Mouse (Mus musculus): ENCODE results near the gene Vash2.

The Vash2 gene

DNA sequence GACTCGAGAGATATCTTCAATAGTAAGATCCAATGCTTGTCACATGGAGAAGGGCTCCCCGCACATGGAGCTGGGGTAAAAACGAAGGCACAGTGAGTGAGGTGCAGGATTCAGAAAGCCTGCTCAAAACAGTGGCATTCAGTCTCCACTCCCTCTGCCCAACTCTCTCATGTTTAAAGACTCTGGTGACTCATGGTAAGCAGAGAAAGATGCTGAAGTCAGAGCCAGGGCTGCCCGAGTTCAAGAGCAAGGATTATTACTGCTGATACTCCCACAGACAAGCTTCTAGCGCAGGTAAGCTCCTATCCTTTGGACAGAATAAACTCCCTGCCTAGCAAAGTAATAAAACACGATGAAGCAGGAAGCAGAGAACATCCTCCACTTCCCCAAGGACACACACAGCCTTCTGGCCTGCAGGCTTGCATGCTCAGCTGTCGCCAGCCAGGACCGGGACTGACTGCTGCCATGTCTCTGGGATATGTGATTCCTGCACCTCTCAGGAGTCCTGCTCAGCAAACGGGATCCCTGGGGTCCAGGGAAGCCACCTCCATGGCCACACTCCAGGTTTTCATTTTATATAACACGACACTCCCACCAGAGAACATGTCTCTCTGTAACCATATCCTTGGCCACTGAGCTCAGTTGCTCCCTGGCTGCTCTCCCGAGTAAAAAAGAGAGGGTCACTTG lies 2.1 kb downstream of the Vash2 start:
- DNase-seq (ENCODE audit: low read depth, low spot score) = no peak

DNA sequence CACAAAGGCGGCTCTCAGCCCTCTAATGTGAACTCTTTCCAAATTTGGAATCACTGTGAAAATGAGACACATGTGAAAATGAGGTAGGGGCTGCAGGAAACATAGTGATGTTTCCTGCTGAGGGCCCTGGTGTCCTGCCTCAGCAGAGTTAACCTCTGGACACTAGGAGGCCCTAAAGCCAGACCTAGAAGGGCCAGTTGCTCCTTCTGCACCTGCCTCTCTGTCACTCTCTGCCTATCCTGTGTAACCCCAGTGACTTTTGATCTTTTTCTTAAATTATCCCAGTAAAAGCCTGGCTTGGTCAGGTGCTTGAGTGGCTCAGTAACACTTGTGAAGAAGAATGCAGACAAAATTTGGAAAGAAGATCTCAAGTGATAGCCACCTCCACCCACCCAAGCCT lies 4.3 kb downstream of the Vash2 start:
- no peak for DNase-seq (ENCODE audit: low read depth, low spot score)

DNA sequence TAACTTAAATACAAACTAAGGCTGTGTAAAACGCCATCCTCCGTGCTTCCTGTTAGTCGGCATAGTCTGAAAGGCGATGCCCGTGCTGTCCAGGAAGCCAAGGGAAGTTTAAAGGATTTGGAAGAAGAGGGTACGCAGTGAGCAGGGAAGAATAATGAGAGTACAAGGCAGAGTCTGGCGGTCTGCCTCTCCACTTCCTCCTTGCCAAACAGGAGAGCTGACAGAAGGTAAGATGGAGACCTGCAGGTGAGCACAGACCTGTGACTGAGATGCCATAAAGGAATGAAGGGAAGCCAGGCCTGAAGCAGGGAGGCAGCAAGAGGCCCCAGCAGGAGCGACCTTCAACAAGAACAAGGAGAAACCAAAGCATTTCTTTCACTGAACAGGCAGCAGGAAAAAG lies 4.9 kb downstream of the Vash2 start:
- no peak for DNase-seq (ENCODE audit: low read depth, low spot score)

DNA sequence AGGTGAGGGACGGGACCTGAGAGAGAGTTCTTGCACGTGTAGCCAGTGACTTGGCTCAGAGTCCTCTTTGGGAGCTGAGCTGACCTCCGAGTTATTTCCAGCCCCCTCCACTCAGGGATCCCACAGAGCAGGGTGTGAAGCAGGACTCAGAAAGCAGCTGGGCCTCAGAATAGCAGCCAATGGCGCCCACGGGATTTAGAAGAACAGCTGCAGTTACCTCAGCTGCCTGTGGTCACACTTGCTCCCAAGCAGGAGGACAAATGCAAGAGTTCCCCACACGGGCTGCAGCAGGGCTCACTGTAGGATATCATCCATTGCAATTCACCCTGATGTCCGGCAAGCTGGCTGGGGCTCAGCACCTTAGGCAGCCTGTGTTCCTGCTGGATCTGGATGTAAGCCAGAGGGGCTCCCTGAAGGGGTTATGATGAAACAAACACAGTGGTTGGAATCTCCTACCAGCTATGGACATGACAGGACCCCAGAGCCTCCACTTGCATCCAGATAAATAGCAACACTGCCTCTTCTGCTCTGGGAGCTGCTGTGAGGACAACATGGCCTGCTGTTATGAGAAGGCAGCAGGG lies 6.4 kb downstream of the Vash2 start:
- DNase-seq (ENCODE audit: low read depth, low spot score) = no peak

DNA sequence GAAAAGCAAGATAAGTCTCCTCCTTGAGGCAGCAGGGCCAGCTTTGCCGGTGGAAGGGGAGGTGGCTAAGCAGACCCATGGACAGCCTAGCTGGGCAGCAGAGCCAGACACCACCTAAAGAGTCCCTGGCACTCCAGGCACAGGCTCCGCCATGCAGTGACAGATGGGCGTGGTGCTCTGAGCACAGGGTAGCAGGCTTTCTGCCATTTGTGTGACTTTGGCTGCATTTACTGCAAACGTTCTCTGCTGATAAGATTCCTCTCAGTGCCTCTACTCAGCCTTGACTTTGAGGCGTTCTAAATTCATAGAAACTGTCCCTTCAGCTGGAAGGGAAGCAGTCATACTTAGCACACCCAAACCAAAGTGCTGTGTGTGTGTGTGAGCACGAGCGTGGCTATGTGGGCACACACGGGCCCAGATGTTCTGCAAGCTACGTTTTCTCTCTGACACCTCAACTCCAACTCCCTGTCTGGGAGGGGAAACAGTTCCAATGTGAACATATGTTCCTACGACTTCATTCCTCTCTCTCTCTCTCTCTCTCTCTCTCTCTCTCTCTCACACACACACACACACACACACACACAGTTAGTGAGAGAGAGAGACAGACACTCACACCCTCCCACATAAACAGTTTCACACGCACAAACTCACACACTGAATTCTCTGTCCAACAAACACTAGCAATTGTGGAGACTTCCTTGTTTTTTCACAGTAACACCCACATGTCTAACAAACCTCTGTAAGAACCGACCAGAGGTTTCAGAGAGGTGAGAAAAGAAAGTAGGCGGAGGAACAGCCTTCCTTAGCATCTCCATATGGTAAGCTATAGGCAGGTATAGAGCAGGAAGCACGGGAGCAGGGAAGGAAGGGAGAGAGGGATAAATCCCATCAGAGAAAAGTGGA lies 7.1 kb downstream of the Vash2 start:
- DNase-seq (ENCODE audit: low read depth, low spot score) = no peak

DNA sequence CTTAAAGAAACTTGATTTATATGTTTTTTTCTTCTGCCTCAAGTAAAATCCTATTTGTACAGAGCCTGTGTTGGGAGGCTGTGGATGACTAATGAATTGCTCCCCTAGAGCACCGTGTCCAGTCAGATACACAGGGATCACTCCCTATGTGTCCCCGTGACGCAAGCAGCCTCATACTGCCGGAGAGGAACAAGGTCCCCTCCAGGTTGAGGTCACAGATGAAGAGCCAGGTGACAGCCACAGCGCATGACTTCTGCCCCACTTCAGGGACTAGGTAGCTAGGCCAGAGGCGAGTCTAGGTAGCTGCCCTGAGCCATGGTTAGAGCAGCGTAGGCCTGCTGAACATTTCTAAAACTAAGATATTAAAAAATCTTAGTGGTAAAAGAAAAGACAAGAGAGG lies 11.1 kb downstream of the Vash2 start:
- DNase-seq (ENCODE audit: low read depth, low spot score) = no peak

DNA sequence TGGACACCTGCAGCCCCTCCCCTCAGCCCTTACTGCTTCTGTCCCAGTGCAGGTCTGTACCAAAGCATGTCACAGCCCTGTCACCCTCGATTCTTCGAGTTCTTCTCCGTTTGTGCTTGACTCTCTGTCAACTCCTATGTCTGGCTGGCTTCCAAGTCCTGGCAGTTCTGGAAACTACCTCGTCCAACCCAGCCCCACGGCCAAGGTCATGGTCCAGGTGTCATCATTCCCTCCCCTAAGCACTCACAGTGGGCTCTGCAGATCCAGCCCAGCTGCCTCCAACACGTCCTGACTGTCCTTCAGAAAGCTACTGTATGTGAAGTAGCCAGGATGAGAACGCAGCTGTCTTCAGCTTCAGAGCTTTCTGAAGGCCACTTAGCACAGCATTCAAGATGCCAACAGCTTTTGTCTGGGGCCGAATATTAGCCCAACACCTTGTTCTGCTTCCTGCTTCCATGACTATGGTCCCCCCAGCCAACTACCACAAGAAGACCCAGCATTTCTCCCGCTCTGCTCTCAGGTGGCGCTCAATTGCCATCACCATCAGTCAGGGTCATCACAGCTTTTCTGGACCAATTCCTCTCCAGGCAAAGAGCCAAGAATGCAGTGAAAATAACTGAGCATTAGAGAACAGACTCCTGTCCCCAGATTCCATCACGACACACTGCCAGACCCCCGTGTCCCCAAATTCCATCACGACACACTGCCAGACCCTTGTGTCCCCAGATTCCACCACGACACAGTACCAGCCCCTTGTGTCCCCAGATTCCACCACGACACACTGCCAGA lies 13.9 kb downstream of the Vash2 start:
- no peak for DNase-seq (ENCODE audit: low read depth, low spot score)

DNA sequence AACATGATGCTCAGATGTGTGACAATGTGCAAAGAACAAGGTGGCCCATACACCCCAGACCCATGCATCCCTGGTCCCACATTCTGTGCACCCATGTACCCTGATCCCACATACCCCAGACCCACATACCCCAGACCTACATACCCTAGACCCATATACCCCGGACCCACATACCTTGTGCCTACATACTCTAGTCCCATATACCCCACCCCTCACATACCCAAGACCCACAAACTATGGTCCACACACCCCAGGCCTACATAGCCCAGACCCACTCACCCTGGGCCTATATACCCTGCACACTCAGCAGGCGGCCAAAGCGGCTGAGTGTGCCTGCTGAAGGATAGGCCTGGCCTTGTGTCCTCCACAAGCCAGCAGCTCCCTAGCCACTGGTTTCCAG lies 16.3 kb downstream of the Vash2 start:
- DNase-seq (ENCODE audit: low read depth, low spot score) = no peak

DNA sequence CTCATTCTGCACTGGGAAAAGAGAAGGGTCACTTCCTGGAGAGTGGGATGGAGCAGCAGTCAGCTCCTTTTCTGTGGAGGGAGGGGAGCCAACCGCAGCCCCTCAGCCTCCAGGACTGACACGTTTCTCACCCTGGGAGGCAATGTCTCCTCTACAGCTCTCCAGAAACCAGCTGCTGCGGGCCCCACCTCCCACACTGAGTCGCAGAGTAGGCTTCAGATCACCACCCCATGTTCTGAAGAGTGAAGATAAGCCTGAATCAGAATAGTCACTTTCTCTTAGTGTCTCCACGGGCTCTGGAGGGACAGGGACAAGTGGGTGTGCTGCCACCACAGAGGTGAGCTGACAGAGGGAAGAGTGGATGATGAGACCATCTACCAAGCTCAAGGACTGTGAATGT lies 20.3 kb downstream of the Vash2 start:
- DNase-seq (ENCODE audit: low read depth, low spot score) = no peak

DNA sequence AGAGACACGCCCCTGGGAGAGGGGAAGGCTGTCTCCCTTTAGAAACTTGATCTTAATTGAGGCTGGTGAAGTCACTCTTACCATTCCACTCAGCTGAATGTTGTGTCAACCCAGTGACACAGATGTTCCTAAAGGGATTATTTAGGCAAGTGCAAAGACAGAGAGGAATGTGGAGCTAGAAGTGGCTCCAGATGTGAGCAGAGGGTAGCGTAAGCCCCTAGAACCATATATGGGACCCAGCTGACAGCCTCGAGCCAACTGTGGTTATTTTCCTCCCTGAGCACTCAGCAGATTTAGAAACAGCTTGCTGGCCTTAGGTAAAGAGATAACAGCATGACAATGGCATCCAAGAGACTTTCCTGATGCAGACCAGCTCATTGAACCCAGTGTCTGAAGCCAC lies 26.1 kb downstream of the Vash2 start:
- no peak for DNase-seq (ENCODE audit: low read depth, low spot score)

DNA sequence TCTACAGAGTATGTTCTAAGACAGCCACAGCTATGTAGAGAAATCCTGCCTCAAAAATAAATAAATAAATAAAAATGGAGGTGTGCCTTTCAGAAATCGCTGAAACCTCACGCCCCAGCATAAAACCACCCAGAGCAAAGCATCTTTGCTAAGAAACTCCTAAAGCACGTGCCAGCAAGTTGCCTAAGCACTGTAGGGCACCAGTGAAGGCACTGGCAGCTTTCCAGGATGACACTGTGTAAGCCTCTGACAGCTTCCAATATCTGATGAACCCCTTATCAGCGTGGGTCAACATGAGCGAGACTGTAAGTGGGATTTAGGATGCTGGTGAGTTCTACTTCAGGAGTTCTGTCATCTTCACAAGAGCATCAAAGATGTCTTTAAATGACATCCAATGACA lies 28.1 kb downstream of the Vash2 start:
- DNase-seq (ENCODE audit: low read depth, low spot score) = no peak

DNA sequence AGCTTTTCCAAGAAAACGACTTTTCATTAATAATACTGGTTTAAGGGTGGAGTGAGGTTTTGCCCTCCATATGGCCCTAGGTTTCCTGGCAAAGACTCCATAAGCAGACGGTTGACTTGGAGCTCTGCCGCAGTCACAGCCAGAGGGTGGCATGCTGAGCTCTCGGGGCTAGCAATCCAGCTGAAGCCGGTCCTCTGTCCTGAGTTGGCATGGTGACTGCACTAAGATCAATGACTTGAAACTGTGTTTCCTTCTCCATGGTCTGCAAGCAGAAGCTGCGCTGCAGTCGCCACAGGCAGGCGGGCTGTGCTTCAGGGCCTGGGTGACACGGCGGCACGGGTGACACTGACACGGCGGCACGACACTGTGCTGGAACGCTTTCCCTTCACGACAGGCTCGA lies 30.2 kb downstream of the Vash2 start:
- DNase-seq (ENCODE audit: low read depth, low spot score) = no peak

DNA sequence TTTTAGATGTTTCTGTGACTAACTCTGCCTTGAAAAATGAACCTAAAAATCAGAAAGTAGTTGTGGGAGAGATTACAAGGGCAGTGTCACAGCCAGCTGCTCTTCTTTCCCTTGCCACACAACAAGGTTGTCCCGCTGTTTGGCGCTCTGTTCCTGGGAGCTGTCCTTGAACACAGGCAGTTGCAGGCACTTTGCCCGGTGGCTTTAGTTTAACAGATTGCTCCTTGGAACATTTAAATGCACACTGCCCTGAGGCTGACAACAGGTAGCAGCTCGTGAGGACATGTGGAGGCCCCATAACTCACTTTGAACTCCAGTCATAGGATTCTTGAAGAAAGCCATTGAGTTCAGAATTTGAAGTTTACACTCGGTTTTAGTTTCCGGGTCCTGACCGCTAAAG lies 30.7 kb downstream of the Vash2 start:
- DNase-seq (ENCODE audit: low read depth, low spot score) = no peak

DNA sequence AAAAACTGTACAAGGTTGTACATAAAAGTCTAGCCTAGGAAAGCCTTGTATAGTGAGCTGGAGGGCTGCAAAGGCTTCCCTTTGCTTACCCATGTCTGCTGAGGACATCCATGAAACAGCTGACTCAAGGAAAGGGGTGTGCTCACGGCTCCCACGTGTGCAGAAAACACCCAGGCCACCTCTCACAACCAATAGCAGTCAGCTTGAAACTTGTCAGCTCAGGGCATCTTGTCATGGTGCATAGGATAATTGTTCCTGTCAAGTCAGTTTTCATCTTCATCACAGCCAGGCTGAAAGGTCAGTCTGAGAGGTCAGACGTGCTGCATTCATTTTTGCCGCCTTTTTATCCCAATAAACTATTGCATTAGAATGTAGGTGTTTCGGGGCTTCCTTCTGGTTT lies 31.1 kb downstream of the Vash2 start:
- DNase-seq (ENCODE audit: low read depth, low spot score) = no peak

DNA sequence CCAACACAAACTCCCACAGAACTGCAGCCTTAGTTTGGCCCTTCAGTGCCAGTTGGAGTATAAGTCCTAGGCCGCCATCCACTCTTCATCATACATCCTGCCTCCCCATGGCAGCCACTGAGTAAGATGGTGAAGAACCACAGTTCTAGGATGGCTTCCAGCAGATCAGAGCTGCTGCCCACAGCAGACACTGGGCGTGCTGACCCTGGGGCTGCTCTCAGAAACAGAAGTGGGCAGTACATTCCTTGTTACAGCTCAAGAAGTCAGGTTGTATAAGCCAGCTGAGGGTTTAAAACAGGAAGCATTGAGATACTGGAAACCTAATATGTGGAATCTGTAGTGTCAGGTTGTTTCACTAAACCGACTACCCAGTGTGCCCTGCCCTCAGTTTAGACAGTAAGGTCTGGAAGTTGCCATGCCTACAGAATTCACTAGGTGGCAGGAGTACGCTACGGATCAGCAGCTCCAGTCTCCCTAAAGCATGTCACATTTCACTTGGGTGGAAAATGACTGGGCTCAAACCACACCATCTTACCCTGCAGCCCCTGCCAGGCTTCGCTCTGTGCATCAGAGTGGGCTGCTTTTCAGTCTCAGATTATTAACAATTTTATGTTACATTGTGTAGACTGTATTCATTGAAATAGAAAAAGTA lies 34.9 kb downstream of the Vash2 start:
- peak; percentile 57 for DNase-seq (ENCODE audit: low read depth, low spot score)

DNA sequence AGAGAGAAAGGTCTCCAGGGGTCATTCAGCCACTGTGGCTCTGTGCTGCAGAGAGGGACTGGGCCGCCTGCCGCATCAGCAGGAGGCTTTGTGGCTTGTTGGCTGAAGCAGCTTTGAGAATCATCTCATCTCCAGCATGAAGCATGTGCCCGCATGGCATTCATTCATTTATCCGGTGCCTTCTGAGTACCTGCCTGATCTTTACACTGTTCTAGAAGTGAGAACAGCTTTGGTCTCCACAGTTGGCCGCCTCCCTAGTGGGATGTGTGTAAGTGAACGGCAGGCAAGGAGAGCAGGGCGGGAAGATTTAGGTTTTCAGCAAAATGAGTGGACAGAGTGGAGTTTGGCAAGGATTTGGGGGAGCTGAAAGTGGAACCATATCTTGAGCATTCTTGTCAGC lies 39.3 kb downstream of the Vash2 start:
- DNase-seq (ENCODE audit: low read depth, low spot score) = no peak

DNA sequence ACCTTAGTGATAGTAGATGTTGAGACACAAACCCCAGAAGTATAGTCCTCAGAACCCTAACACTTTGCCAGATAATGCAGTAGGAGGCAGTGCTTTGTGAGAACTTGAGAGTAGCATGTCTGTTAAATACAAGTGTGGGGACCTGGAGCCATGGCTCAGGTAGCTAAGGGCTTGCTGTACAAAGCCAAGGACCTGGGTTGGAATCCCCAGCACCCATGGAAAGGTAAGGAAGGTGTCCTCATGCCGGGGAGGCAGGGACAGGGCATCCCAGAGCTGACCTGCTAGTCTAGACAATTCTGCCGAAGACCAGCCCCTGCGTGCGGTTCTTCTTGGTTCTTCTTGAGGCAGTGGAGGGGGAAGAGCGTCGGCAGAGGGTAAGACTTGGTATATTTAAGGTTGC lies 48.9 kb downstream of the Vash2 start:
- no peak for DNase-seq (ENCODE audit: low read depth, low spot score)

DNA sequence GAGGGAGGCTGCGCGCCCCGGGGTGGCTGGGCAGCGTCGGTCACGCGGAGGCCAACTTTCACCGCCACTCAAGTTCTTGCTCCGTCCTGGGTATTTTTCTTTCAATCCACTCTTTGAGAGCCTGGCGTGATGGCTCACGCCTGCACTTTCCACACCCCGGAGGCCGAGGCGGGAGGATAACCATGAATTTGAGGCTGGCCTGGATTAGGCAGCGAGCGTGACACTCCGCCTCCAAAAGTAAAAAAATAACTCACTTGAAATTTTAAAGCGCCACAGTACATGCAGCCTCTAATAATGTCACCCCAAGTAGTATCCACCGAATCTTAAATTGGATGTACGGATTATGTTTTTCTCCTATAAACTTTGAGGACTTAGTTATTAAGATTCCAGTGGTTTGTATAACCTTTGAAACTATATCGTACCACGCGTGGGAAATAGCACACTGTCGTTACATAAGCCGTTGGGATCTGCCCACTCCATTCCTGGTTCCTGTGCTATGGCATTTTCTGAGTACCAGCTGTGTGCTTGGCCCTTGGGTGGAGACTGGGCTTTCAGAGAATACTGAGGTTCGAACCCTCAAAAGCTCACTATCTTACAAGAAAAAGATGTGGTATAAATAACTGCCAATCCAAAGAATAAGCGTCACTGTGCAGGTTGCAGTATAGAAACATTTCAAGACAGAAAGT lies 49.9 kb downstream of the Vash2 start:
- DNase-seq (ENCODE audit: low read depth, low spot score) = peak; percentile 48

DNA sequence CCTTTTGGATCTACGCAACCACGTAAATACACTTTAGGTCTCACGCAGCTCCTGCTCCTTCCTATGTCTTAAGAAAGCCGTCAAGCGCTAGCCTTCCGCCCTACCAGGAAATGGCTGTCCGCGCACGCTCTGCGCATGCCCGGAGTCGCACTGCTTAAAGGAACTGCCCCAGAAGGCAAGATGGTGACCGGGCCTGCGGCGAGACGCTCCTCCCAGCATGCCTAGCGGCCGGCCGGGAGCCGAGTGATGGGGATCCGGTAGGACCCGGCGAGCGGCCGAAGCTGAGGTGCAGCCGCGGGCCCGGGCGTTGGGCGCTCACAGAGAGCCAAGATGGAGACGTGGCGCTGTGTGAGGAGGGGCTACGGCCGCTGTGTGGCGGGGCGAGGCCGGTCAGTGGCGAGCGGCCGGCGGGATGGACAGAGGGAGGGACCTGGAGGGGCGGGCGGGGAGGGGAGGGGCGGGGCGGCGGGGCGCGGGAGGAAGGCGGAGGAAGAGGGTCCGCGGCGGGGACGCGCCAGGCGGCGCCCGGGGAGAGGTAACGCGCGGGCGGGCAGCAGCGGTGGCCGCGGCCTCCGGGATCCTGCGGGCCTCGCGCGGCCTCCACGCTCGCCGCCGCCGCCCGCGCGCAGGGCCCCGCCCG lies 50.6 kb downstream of the Vash2 start:
- DNase-seq (ENCODE audit: low read depth, low spot score) = peak; percentile 98

DNA sequence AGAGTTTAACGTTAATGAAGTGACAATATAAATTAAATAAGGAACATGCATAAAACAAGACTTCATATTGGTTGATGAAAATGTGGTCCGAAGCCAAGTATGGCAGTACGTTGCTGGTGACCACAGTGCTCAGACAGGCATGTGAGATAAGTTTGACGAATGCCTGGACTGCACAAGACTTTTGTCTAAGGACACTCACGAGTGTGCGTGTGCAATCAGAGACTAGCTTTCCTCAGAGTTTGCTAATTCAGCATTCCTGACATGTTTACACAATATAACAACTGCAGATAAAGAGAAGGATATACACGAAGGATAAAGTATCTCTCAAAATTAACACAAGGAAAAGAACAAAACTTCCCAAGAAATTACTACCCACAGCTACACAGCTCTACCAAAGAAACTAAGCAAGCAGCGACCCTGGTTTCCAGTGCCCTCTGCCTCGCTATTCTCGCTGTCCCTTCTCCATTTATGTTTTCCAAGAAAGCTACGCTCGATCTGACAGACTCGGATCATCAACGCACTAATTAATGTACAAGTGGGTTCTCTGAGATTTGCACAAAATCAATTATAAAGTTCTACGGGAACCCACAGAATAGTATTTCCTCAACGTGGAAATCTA lies 51.2 kb downstream of the Vash2 start:
- DNase-seq (ENCODE audit: low read depth, low spot score) = no peak

All from forelimb bud, embryonic 11.5 days (tissue).